Mouse (Mus musculus): ENCODE measurements around the gene Farp2. TPM values are rescaled to one million over a fixed set of nuclear protein-coding genes. Genes with fewer than 3 reads are reported as not detected.

The Farp2 gene
- total RNA-seq, 1 experiment: 2.8 TPM

DNA sequence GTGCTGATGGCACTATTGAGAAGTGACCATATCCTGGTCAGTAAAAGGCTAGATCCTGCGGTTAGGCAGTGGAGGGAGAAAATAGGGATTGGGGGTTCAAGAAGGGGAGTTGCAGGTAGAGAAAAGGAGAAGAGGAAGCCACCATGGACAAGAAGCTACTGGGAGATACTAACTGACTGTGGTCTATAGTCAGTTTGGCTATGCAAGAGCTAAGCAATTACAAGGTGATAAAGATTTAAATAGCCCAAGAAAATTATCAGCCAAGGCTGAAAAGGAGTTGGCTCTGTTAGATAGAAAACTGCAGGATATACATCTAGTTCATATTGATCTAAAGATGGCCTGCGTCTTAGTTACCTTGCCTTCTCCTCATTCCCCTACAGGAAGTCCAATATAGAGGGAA, 130.8 kb downstream of the Farp2 start:
- Histone ChIP-seq H3K4me3 (ENCODE audit: insufficient read depth in 1 of 2, low read depth in 1 of 2, low read length in 2 of 2, poor library complexity in 1 of 2, severe bottlenecking in 1 of 2) (no peak overlapping the region), H3K9me3 (ENCODE audit: control insufficient read depth, insufficient read depth, low read depth, low read length) (no peaks in the 10 kb centered on the region), H3K4me1 (ENCODE audit: control insufficient read depth in 2 of 2, insufficient read depth in 2 of 2, low read length in 2 of 2, poor library complexity in 1 of 2) (no peaks in the 10 kb centered on the region), H3K9ac (ENCODE audit: insufficient read depth, low read depth, low read length, poor library complexity, severe bottlenecking) (no peak overlapping the region), H3K36me3 (ENCODE audit: control insufficient read depth, insufficient read depth, low read length, poor library complexity, severe bottlenecking) (no peaks in the 10 kb centered on the region), H3K27ac (ENCODE audit: insufficient read depth, low read depth, low read length, poor library complexity, severe bottlenecking) (no peak overlapping the region)
- TF ChIP-seq HCFC1 (IDR thresholded peaks at IDR 0.05; ENCODE audit: borderline replicate concordance, insufficient read depth, low read length) (no peak), ZC3H11A (IDR thresholded peaks at IDR 0.05; ENCODE audit: borderline replicate concordance, low read depth, low read length) (no peak), CHD2 (IDR thresholded peaks at IDR 0.05; ENCODE audit: low read depth, low read length) (no peak), ZNF384 (IDR thresholded peaks at IDR 0.05; ENCODE audit: low read depth, low read length) (no peak), MAFK (IDR thresholded peaks at IDR 0.05; ENCODE audit: insufficient read depth, low read depth, low read length) (no peak)
- in situ Hi-C loops (cut with MboI; ENCODE audit: low sequenced_read_pairs in 2 of 2, unreplicated experiment in 2 of 2): no loop called here
- DNase-seq (ENCODE audit: low read depth, low spot score): no peak

DNA sequence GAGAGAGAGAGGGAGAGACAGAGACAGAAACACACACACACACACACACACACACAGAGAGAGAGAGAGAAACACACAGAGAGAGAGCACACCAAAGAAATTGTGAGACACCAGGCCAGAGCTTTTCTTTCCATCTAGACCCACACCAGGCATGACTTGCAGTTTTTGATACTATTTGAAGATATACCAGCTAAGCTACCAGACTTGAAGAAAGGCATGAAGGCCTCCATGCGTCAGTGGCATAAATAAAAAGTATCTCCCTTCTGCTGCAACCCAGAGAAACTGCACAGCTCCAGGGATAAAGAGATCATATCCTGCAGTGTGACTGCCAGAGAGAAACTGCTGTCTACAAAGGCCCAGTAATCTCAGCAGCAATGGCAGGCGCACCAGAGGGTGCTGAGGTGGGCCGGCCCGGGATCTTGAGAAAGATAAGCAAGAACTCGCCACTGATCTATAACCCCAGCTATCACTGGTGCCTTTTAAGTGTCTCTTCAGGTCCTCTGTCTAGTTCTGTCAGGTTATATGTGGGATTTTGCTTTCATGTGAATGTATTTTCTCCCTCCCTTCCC, 137.8 kb downstream of the Farp2 start:
- no peaks in the 10 kb centered on the region for H3K9me3 ChIP-seq (ENCODE audit: control insufficient read depth, insufficient read depth, low read depth, low read length)
- peaks cover 0 to 7% of the 10 kb centered on the region in 2 experiments; a peak in 2 of 4 replicates for H3K4me1 ChIP-seq (ENCODE audit: control insufficient read depth in 2 of 2, insufficient read depth in 2 of 2, low read length in 2 of 2, poor library complexity in 1 of 2)
- no peak for TF ChIP-seq MAFK (IDR thresholded peaks at IDR 0.05; ENCODE audit: insufficient read depth, low read depth, low read length)
- no peak for TF ChIP-seq ZNF384 (IDR thresholded peaks at IDR 0.05; ENCODE audit: low read depth, low read length)
- no peak for TF ChIP-seq HCFC1 (IDR thresholded peaks at IDR 0.05; ENCODE audit: borderline replicate concordance, insufficient read depth, low read length)
- TF ChIP-seq ZC3H11A (IDR thresholded peaks at IDR 0.05; ENCODE audit: borderline replicate concordance, low read depth, low read length): no peak
- TF ChIP-seq CHD2 (IDR thresholded peaks at IDR 0.05; ENCODE audit: low read depth, low read length): no peak
- no peak for DNase-seq (ENCODE audit: low read depth, low spot score)
- in situ Hi-C loops (cut with MboI; ENCODE audit: low sequenced_read_pairs in 2 of 2, unreplicated experiment in 2 of 2): no loop called here
- H3K36me3 ChIP-seq (ENCODE audit: control insufficient read depth, insufficient read depth, low read length, poor library complexity, severe bottlenecking): no peaks in the 10 kb centered on the region
- H3K4me3 ChIP-seq (ENCODE audit: insufficient read depth in 1 of 2, low read depth in 1 of 2, low read length in 2 of 2, poor library complexity in 1 of 2, severe bottlenecking in 1 of 2): no peak overlapping the region
- H3K27ac ChIP-seq (ENCODE audit: insufficient read depth, low read depth, low read length, poor library complexity, severe bottlenecking): no peak overlapping the region
- no peak overlapping the region for H3K9ac ChIP-seq (ENCODE audit: insufficient read depth, low read depth, low read length, poor library complexity, severe bottlenecking)

DNA sequence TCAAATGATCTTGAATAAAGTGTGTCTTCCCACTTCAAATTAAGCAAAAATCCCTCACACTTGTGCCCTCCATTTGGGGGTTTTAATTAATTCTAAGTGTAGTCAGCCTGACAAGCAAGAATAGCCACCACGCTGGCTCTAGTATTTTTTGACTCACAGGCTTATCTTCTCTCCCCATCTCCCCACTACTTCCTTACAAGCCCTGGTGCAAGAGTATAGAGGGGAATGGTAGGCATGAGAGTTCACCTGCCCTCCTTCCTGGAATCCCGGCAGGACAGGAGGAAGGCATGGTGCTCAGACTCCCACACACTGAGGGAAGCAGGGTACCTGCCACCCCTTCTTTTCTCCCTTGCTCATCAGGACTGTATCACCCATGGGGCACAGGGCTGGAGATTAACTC, 142.4 kb downstream of the Farp2 start:
- Histone ChIP-seq H3K9me3 (ENCODE audit: control insufficient read depth, insufficient read depth, low read depth, low read length) (no peaks in the 10 kb centered on the region), H3K4me3 (ENCODE audit: insufficient read depth in 1 of 2, low read depth in 1 of 2, low read length in 2 of 2, poor library complexity in 1 of 2, severe bottlenecking in 1 of 2) (no peak overlapping the region), H3K36me3 (ENCODE audit: control insufficient read depth, insufficient read depth, low read length, poor library complexity, severe bottlenecking) (no peaks in the 10 kb centered on the region), H3K4me1 (ENCODE audit: control insufficient read depth in 2 of 2, insufficient read depth in 2 of 2, low read length in 2 of 2, poor library complexity in 1 of 2) (peaks cover 0 to 7% of the 10 kb centered on the region in 2 experiments; a peak in 1 of 4 replicates), H3K9ac (ENCODE audit: insufficient read depth, low read depth, low read length, poor library complexity, severe bottlenecking) (no peak overlapping the region), H3K27ac (ENCODE audit: insufficient read depth, low read depth, low read length, poor library complexity, severe bottlenecking) (no peak overlapping the region)
- TF ChIP-seq ZNF384 (IDR thresholded peaks at IDR 0.05; ENCODE audit: low read depth, low read length) (no peak), CHD2 (IDR thresholded peaks at IDR 0.05; ENCODE audit: low read depth, low read length) (no peak), MAFK (IDR thresholded peaks at IDR 0.05; ENCODE audit: insufficient read depth, low read depth, low read length) (no peak), ZC3H11A (IDR thresholded peaks at IDR 0.05; ENCODE audit: borderline replicate concordance, low read depth, low read length) (no peak), HCFC1 (IDR thresholded peaks at IDR 0.05; ENCODE audit: borderline replicate concordance, insufficient read depth, low read length) (no peak)
- in situ Hi-C loops (cut with MboI; ENCODE audit: low sequenced_read_pairs in 2 of 2, unreplicated experiment in 2 of 2): no loop called here
- no peak for DNase-seq (ENCODE audit: low read depth, low spot score)

DNA sequence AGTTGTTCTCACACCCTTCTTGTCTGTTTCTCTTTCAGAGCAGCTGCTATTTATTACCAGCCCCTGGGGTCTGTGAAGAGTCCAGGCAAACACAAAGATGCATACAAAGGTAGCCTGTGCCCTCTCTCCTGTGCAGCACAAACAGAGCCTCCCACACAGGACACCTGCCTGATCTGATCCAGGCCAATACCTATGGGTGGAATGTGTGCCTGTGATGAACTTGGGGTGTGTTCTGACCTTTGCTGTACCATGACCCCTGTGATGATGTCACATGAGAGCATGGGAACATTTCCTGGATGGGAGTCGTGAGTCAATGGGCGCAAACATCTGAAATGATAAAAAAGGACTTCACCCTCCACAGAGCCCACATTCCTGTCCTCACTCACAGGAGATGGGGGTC, 142.9 kb downstream of the Farp2 start:
- H3K36me3 ChIP-seq (ENCODE audit: control insufficient read depth, insufficient read depth, low read length, poor library complexity, severe bottlenecking): no peaks in the 10 kb centered on the region
- H3K4me1 ChIP-seq (ENCODE audit: control insufficient read depth in 2 of 2, insufficient read depth in 2 of 2, low read length in 2 of 2, poor library complexity in 1 of 2): 0 out of 4 replicates have a peak, but pooled peaks cover 0 to 1% of the 10 kb centered on the region in 2 experiments
- H3K4me3 ChIP-seq (ENCODE audit: insufficient read depth in 1 of 2, low read depth in 1 of 2, low read length in 2 of 2, poor library complexity in 1 of 2, severe bottlenecking in 1 of 2): no peak overlapping the region
- TF ChIP-seq MAFK (IDR thresholded peaks at IDR 0.05; ENCODE audit: insufficient read depth, low read depth, low read length) (no peak), CHD2 (IDR thresholded peaks at IDR 0.05; ENCODE audit: low read depth, low read length) (no peak), ZNF384 (IDR thresholded peaks at IDR 0.05; ENCODE audit: low read depth, low read length) (no peak), HCFC1 (IDR thresholded peaks at IDR 0.05; ENCODE audit: borderline replicate concordance, insufficient read depth, low read length) (no peak), ZC3H11A (IDR thresholded peaks at IDR 0.05; ENCODE audit: borderline replicate concordance, low read depth, low read length) (no peak)
- H3K27ac ChIP-seq (ENCODE audit: insufficient read depth, low read depth, low read length, poor library complexity, severe bottlenecking): no peak overlapping the region
- no peak for DNase-seq (ENCODE audit: low read depth, low spot score)
- in situ Hi-C loops (cut with MboI; ENCODE audit: low sequenced_read_pairs in 2 of 2, unreplicated experiment in 2 of 2): no loop called here
- no peak overlapping the region for H3K9ac ChIP-seq (ENCODE audit: insufficient read depth, low read depth, low read length, poor library complexity, severe bottlenecking)
- no peaks in the 10 kb centered on the region for H3K9me3 ChIP-seq (ENCODE audit: control insufficient read depth, insufficient read depth, low read depth, low read length)

Measured in ES-E14 (cell line).